Mouse (Mus musculus) cerebellum, postnatal 14 days (tissue): ENCODE results near the gene Umad1.

Experiments
- DNase-seq, 2 experiments: peaks; one replicate each; pipeline ENCODE4 v3.0.0; 2021; ENCODE audit warnings: mixed read lengths in 2 of 2

Umad1 gene

GRCm38 (mm10) chr6:8259004-8259666 lies at the start of gene Umad1, which contains the start of the genes Rpa3 and Gm45062:
Gene Umad1 (plus strand): TSS chr6:8259288.
Gene Rpa3 (minus strand): TSS chr6:8259173.
Gene Gm45062 (plus strand): TSS chr6:8259450.
- peak; percentile 99 for DNase-seq

- DNase-seq = peak in 1 of 2 experiments; percentile 53
Observed at GRCm38 (mm10) chr6:8209866-8210186, 49.3 kb upstream of the Umad1 start.

DNA sequence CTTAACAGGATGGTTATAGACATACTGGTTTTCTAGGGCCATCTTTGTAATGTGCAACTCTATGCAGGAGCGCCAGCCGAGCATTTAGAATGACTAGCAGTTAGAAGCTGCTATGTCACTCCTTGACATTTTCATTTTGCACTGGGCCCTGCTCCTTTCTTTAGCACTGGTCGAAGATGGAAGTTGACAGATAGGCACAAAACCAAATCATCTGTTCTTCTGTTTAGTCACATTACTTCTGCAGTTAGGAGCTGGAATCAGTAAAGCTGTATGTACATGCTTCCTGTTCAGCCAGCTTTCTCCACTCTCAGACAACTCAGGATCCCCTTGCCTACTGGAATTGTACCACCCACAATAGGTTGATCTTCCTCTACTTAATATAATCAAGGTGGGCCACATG lies 48.4 kb upstream of the Umad1 start:
- DNase-seq = peak; percentile 11 to 14

DNA sequence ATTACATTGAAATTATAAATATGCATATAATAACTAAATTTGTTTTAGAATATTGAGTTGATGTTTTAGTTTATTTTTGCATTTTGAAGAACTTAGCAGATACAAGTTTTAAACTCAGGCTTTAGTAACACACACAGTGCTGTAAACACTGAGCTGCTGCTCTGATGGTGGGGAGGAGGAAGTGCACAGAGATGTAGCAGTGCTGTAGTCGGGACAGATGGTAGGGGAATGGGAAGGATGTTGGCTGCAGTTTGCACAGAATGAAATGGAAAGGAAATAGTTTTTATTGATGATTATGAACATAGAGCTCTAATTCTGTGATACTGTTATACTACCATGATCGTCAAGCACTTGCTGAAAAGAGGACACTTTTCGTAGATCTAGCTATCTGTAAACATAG lies 32.1 kb upstream of the Umad1 start:
- no peak for DNase-seq

GRCm38 (mm10) chr6:8228596-8228995 lies 30.5 kb upstream of the Umad1 start:
- DNase-seq = no peak

DNA sequence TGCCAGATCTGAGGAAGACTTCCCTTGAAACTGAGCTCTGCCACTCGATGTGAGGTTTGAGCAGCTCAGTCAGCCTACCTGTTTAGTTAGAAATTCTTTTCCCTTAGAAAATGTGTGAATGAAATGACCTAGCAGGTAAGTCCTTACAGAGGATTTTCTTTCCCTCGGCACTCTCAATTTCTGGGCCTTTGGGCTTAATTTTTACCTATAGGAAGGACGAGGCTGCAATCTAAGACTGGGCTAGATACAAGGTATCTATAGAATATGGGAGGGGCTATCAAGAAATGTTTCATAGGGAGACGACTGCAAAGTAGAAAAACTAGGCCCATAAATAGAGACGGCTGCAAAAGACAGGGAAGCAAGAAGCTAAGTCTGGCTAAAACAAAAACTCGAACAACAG lies 772 bp upstream of the Umad1 start:
- DNase-seq = no peak

DNA sequence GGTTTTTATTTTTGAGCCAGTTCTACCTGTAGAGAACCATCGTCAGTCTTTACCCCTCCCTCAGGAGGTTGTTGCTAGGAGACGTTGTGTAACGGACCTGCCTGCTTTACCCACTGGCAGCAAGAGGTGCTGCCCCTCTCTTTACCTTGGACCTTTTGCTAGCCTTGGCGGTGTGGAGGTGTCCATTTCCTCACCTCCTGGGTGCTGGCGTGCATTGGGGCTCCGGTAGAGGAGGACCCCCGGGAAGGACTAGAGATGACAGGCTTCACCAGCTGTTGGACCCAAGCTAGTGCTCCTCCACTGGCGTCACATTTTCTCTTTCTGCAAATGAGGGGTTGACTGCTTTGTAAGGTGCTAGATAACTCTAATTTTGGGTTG lies 568 bp downstream of the Umad1 start:
- no peak for DNase-seq

DNA sequence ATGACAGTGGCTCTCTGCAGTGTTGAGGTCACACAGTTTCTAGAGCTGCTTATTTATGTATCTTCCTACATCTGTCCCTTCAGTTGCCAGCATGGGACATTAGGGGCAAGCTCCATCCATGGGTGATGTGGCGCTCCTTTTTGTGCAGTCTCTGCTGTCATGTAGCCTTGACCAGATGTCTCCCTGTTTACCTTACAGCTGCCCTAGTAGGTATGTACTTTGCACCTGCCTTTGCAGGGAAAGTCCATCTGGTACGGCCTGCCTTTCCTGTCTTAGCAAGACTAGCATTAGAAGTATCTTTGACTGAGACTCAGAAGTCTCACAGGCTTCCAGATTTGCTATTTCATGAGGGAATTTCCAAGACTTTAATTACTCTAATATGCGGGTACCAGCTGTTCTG lies 12.0 kb downstream of the Umad1 start:
- no peak for DNase-seq

DNA sequence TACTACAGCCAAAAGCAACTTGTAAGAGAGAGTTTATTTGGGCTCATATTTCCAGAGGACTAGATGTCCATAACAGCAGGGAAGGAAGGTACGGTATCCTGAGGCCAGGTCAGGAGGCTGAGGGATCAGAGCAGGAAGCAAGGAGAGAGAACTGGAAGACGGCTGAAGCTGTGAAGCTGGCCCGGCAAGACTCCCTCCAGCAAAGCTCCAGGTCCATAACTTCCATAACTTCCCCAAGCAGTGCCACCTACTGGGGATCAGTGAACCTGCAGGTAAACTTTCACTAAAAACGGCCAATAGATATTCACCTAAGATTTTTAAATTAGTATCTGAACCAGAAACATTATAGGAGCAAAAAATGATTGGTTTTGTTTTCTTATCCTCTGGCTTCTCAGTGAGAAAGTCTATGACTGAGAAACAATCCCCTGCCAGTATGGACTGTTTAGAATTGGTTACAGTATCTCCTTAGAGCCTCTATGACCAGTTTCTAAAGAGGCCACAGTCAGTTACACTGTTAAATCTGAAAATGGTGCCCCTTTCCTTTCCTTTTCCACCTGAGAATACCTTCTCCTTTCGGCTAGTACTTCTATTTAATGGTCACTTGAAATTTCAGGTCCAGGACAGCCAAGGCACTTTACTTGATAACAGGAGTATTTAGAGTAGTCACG lies 15.4 kb downstream of the Umad1 start:
- peak; percentile 71 to 77 for DNase-seq

DNA sequence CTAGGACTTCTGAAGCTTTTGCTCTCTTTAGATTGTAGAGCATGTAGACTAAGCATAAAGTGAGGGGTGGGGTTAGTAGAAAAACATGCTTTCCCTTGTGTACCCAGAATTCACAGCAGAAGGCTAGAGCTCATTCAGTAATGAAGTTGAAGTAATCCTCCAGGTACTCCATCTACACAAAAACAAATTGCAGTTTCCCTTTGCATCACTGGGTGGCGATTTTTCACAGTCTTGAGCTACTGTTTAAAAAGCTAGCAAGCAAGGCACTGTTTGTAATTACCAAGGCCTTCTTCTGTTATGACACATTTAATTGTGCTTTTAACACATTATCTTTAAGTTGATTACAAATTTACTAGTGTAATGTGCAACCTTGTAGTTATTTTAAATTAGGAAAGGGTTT lies 16.0 kb downstream of the Umad1 start:
- DNase-seq = peak; percentile 83 to 86

DNA sequence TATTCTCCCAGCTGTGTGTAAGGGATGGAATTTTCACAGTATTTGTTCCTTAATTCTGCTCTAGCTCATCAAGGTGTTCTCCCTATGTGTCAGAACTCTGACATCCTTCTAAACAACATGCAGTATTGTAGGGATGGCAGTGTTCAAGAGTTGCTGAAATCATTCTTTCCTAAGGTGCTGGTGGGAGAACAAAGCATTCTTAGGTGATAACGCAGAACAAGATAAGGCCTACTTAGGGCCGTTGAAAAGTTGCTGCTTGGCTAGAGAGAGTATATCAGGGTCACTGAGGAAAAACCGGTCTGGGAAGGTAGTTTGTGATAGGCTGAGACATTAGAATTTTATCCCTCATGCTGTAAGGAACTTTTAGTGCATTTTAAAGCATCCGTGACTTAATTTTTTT lies 17.3 kb downstream of the Umad1 start:
- DNase-seq = no peak

GRCm38 (mm10) chr6:8278426-8279002 lies 19.4 kb downstream of the Umad1 start:
- DNase-seq = peak in 1 of 2 experiments; percentile 25

DNA sequence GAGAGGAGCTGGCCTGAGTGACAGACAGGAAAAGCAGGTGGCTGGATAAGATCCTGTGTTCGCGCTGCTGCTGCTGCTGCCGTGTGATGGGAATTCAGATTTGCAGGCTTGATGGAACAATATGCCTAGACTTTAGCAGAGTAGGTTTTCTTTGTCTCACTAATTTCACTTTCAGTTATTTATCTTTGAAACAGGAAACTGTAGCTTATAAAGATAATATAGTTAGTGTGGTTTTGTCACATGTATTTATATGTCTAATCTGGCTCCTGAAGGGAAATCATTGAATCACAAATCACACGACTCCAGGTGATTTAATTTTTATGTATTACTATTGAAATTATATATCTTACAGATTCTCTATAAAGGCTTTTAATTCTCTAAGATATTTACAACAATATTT lies 24.2 kb downstream of the Umad1 start:
- no peak for DNase-seq

- no peak for DNase-seq
Observed at GRCm38 (mm10) chr6:8285401-8285960, 26.4 kb downstream of the Umad1 start.

GRCm38 (mm10) chr6:8286146-8286545 lies 27.1 kb downstream of the Umad1 start:
- DNase-seq = no peak

DNA sequence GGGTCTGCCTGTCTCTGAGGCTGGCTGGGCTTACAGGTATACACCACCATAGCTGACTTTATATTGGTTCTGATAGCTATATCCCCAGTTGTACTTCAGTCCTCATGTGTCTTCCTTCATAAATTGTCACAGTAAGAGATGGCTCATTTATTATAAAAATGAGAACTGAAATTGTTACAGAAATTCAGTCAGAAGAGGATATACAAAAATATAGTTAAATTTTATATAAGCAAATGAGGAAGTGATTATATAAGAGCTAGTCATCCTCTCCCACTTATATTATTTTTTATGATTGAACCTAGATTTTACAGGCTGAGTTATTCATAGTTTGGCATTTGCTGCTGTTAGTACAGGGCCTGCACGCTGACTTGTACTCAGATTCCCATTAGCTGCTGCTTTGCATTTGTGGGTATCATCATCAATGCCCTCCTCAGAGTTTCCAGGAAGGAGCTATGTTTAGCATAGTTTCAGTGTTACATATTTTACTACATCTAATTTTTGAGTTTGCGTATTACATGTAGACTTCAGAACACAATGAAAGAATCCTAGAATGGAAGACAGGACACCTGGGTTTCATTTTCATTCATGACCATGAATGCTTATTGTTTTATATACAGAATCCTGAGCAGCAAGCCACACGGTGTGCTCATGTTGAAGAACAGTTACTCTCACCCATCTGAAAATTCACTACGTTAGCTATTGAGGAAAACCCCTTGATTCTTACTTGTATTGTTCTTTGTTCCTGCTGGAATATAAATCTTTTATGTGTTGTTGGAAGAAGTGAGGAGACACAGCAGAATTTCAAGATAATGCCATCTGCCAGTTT lies 29.9 kb downstream of the Umad1 start:
- DNase-seq = no peak

GRCm38 (mm10) chr6:8294048-8294784 lies 35.1 kb downstream of the Umad1 start:
- DNase-seq = no peak

DNA sequence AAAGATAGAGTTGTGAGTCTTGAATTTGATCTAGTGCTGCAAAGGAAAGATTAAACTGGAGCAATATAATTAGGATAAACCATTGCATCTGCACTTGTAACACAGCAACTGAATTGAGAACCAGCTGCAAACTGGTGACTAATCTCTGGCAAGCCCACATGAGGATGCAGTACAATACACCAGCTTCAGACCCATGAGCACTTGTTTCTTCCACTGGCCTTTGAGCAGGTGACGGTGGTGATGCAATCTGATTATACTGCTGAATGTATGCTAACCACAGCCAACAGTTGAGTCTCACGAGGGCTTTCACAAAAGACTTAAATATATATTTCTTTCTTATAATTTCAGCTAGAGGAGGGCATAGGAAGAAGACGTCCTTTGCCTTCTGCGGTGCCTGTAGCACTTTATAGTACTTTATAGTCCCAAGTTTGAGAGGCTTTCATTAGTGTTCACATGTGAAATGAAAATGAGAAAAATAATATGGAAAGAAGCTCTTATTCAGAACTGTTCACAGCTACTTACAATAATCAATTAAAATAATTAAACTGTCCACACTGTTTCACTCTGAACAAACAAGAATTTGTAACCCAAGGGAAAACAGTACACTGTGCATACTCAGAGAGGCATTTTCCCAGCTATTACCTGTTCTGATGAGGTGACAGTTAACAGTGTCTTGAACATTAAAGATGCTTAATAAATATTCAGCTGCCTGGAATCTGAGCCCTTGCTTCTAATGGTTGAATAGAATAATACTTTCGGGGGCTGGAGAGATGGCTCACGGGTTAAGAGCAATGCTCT lies 40.2 kb downstream of the Umad1 start:
- DNase-seq = no peak

DNA sequence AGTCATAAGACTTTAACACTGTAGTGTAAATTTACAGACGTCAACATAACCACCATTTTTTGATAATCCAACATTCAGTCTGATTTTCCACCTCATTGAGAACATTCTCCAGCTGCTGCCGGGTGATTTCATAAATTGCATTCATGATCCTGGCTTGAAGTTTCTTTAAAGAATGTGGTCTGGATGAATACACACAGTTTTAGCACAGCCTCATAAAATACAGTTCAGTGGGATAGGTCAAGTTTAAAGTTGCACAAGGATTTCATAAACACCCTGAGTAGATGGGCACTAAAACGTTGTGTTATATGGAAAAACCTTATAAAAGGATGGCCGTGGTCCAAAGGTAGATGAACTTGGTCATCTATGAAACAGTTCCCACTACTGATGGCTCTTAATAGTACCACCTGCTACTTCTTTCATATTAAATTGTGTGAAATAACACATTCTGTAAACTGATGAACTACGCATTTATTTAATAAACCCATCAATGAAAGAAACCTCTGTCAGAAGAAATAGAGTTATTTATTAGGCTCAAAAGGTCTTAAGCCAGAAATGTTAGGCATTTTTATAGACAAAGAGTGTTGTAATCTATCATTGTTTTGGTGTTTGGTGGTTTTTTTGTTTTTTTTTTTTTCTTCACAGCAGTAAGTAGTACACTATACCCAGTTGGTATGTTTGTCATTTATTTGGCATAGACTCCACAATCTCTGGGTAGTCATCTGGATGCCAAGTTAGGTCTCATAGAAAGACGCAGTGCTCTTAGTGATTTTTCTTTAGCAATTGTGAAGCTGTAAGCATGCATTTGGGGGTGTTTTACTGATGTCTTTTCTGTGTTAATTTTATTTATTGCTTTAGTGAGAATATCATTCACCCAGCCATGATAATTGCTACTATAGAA lies 49.0 kb downstream of the Umad1 start:
- DNase-seq = no peak

DNA sequence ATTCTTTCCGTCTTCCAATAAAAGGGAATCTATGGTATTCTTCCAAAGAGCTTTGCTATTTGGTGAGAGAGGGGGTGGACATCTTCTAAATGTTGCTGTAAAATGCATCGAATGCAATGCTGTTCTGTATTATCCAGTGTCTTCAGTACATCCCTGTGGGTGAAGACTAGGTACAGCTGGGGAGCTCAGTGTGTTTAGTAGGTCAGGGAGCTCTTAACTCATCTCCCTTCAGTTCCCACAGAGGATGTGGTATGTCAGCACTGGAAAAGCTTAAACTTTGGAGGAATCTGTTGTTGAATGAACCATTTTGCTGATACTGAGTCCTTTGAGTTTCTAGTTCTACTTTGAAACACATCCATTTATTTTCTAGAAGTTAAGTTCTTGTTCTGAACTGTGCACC lies 53.5 kb downstream of the Umad1 start:
- DNase-seq = no peak

DNA sequence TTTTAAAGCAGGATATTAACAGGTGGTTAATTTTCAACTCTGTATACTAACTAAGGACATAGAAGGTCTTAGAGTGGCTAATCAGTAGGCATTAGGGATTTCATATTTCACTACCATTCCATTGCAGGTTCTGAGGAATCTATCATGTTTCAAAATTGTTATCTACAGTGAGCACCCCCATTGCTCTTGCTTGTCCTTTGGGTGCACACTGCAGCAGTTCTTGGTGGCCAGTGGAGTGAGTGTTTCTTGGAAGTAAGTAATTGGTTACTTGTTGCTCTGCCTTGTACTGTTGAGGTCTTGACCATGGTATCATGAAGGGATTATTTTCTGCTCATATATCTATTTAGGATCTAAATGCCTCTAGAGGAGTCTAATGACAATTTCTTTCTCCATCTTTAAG lies 57.1 kb downstream of the Umad1 start:
- DNase-seq = no peak
